Mouse (Mus musculus) mouse trophoblast stem cell (cell line): ENCODE measurements around the gene Lnpk.

Experiments used
- in situ Hi-C, 2 experiments: fragments of 300-500 bp; cut with MseI, MboI; formaldehyde crosslinking; loops; 2 replicates in 1 of 2; 3 replicates in 1 of 2; pipeline ENCODE4 v1.15.1; 2025

Gene Lnpk

DNA sequence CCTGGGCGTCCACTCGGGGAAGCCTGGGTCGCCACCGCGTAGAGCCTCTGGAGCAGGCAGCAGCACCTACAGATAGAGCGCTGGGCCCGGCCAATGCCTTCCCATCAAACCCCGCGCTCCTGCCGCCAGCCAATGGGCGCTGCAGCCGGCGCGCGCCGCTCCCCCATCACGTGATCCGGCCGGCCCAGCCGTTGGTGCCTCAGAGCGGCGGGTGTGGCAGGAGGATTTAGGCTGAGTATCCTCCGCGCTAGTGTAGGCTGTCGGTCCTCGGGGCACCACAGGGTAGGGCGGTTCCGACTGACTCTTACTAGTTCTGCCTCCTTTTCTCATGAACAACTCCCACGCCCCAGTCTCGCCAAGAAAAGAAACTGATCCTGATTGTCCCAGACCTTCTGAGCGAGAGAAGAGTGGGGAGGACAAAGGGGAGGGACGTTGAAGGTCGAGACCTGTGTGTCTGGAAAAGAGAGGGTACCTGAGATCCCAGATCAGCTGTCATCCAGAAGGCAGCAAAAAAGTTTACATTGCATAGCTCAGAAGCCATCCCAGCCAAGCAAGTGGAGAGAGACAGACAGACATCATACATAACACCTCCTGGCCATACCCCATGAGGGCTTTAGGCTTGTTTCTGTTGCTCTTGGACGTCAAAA lies at the start of gene Lnpk:
Gene Lnpk (minus strand): TSS at position 593 of the 647 bp plus-strand sequence.
- in situ Hi-C loops = no loop called here

DNA sequence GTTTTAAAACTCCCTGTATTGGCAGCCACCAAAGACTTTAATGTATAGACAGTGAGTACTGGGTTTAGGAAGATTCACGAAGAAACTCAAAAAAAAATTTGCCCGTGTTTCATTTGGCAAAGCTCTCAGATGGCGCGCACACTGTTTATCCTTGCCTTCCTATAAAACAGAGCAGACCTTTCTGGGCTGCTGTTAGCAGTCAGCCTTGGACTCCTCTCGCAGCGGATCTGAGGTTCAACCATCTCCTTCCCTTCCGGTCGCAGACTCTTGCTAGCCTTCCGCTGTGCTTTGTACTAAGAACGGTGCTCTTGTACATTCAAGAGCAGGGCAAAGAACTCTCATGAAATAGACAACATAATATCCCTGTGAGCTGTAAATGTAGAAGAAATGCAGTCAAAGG lies 41.1 kb upstream of the Lnpk start:
- in situ Hi-C loops = no loop called here

DNA sequence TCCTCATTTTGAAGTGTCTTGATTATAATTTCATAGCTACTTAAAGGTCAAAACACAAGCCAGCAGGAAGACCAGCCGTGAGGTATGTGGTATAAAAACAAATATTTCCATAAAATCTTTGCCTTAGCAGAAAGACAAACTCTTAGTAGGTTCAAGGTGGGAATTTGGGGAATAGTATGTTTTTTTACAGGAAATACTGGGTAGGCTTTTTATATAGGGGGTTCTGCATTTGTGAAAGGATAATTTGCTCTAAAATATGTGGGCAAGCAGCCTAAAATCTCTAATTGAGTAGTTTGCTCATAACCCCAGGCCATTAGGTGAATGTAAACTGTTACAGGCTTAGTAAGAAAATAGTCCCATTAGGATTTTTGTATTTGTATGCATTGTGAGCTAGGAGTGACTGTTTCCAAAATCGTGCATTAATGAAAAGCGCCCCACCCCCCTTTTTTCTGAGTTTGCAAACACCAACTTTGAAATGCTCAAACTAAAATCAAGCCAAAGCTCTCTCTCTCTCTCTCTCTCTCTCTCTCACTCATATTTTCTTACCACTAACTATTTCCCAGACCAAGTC lies 40.5 kb upstream of the Lnpk start:
- in situ Hi-C loops = no loop called here

GRCm38 (mm10) chr2:74617706-74618105 lies 38.5 kb upstream of the Lnpk start:
- in situ Hi-C loops = no loop called here

- in situ Hi-C loops = no loop called here
Observed at GRCm38 (mm10) chr2:74611406-74611805, 32.2 kb upstream of the Lnpk start.

DNA sequence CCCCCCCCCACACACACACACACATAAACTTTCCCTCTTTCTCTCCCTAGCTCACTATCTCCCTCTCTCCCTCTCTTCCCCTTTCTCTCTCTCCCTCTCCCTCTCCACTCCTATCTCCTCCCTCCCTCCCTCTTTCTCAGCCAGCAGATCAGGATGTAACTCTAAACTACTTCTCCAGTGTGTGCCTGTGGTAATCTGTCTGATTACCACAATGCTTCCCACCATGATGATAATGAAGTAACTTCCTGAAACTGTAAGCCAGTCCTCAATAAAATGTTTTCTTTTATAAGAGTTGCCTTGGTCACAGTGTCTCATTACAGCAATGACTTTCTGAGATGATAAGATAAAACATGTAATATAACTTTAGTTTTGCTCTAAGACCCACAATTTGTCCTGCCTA lies 30.1 kb upstream of the Lnpk start:
- in situ Hi-C loops = no loop called here

GRCm38 (mm10) chr2:74606087-74606760 lies 27.0 kb upstream of the Lnpk start:
- in situ Hi-C loops = no loop called here

DNA sequence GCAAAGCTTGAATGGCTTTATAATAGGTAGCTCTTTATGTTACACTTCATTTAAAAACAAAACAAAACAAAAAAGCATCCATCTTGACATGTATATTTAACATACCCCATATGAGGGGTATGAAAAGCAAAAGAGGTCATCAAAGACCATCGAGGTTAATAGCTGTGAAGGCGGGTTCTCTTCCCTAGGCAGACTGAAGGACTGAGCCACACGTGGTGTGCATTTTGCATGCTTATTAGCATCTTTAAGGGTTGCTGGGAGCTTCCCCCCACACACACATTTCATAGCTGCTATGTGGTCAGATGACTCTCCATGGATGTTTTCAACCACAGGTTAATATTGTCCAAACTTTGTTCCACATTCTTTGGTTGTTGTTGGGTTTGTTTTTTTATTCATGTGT lies 24.8 kb upstream of the Lnpk start:
- in situ Hi-C loops = no loop called here

DNA sequence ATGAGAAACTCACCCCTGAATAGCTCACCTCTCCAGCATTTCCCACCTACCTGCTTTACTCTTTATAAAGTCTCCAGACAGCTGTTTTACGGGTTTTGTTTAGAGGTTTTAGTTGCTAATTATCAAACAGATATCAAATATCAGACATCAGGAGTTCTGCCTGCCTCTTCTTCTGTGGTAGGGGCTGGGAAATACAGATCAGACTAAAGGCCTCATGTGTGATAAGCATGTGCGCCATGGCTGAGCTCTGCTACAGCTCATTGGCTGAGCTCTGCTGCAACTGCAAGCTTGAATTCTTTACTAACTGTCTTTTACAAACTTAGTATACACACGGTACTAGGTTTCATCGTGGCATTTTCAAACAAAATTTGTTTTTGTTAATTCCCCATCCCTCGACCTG lies 23.2 kb upstream of the Lnpk start:
- in situ Hi-C loops = no loop called here

DNA sequence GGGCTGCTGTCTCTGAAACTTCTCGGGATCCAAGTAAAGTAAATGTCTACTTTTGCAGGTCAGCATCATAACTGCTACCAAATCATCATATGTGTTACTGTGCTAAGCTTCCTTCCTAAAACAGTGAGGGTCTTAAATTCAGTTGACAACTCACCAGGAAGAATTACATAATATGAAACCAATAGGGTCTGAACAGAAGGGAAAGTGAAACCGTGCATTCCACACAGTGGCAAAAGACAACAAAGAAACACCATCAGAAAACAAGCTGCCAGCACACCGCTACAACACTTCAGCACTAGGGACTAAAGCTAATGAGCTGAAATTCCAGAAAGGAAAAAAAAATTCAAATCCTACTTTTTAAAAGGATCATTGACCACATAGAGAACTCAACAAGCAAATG lies 17.9 kb upstream of the Lnpk start:
- in situ Hi-C loops = no loop called here

DNA sequence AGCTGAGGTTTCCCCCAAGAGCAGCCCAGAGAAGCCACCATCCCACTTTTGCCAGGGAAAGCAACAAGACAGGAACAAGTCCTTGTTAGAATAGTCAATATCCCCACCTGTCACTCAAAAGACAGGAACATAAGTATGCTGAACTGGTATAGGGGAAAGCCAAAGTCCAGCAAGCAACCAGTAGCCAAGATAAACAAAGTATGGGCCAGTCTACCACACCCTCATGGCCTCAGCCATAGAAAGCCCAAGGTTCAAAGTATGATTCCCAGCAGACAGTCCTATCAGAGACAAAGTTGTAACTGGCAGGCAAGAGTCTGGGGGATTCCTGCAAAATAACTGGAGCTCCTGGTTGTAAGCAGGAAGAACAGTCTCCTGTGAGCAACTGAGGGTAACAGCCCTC lies 16.9 kb upstream of the Lnpk start:
- in situ Hi-C loops = no loop called here

DNA sequence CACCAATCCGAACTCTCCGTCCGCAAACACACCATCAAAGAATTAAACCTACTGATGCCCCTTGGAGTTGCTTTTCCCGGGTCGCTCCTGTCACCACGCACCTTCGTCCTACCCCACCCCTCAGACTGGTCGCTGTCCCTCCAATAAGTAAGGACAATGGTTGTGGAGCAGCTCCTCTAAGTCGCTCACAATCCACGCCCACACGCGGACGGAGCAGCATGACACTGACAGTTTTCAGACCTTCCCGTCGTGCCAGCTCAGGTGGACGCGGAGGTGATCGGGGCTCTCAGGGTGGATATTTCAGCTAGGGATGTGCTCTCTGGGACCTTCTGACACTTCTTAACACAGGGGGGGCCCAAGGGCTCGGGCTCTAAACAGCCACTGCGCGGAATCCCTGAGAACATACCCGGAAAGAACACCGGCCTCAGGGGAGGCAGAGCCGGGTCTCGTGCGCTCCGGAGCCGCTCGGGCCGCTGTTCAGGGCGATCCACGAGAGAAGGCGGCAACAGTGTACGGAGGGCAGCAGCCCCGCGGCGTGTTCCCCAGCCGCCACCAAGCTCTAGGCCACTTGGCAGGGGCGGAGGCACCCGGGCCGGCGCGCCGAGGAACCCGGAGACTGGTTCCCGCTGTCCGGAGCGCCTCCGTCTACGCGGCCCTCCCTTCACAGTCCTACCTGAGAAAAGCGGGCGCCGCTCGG lies 941 bp downstream of the Lnpk start:
- in situ Hi-C loops = no loop called here

GRCm38 (mm10) chr2:74570390-74570789 lies 8.8 kb downstream of the Lnpk start:
- in situ Hi-C loops = no loop called here

DNA sequence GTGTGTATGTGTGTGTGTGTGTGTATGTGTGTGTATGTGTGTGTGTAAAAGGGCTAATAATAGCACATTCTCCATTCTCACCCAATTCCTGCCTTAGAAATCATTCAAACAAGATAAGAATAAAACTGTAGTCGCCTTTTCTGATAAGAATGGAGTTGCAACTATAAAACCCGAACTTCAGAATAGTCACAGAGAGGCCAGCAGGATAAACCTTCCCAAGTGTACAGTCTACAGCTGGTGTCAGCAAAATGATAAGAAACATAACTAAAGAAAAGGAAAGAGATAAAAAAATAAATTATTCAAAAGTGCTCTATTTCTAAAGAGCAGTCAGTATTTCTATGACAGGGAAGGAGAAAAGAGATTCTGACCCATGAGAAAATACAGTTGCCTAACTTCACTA lies 19.4 kb downstream of the Lnpk start:
- in situ Hi-C loops = no loop called here

DNA sequence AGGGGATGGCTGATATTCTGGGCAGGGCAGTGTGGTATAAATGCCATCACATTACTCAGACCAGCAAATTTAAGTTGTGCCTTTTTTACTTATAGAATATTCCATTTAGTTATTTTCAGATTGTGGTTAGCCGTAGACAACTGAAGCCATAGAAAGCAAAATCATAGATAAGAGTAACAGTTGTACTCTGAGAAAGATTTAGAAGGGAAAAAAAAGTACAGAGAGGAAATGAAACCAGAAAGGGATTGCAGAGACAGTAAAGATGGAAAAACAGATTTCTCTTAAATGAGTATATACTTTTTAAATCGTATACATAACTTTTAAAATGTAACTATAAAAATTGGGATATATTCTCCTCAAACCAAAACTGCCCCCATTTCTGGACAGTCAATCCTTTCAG lies 20.1 kb downstream of the Lnpk start:
- in situ Hi-C loops = no loop called here

DNA sequence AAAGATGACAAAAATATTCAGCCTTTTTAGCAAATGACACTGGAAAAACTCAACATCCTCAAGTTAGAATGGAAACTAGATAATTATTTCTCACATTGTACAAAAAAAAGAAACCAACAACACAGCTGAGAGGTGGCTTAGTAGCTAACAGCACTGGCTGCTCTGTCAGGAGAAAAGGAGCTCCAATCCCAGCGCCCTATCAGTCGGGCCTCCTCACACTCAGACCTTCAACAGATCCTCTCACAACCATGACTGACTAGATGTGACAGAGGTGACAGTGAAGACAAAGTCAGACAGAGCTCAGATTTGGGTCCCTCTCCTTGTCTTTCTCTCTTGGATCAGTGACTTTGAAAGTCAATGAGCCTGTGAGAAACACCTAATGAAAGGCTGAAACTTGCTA lies 21.8 kb downstream of the Lnpk start:
- in situ Hi-C loops = no loop called here

- in situ Hi-C loops = no loop called here
Observed at GRCm38 (mm10) chr2:74551929-74552328, 27.3 kb downstream of the Lnpk start.

DNA sequence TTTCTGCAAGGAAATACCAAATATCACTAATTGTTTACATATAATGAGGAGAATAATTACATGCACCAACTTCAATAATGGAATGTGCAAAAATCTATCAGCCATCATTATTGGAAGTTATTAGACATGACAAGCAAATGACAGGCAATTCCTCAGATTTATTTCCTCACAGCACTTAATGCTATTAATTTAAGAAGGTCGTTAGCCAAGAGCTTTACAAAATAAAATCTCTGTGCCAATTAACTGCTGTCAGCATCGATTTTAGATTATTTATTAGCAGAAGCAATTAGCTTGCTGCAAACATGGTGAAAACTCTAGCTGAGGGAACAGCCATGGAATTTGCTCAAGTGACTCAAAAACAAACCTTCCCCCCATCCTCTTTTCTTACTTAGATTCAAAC lies 30.9 kb downstream of the Lnpk start:
- in situ Hi-C loops = no loop called here

DNA sequence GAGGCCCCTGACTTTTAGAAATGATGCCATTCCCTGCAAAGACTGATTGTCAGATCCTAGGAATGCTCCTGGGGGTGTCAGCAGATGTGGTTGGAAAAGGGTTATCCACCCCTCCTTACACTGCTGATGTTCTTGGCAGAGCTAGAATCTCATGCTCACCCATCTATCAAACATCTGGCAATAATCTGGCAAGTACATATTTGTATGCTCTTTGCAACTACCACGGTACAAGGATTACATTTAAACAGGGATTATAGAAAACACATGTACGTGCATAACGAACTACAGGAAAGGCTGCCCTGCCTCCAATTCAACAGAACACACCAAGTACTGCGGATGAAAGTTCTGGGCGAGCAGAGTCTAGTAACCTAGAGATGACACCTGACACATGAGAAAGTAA lies 70.9 kb downstream of the Lnpk start:
- in situ Hi-C loops = no loop called here

DNA sequence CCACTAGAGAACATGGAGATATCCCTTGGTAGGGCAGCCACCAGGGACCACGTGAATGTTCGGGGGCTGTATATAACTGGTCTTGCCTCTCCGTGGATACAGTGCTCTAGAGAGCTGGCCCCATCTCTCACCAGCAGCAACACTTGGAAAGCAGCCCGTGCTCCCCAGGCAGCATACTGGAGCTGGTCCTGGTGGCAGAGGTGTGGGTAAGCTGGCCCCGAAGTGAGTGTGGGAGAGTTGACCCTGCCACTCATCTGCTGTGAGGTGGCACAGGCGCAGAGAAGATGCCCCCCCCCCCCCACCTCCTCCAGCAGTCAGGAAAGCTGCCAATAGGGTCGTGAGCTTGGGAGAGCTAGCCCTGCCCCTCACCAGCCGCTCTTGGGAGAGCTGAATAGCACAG lies 72.8 kb downstream of the Lnpk start:
- in situ Hi-C loops = no loop called here

DNA sequence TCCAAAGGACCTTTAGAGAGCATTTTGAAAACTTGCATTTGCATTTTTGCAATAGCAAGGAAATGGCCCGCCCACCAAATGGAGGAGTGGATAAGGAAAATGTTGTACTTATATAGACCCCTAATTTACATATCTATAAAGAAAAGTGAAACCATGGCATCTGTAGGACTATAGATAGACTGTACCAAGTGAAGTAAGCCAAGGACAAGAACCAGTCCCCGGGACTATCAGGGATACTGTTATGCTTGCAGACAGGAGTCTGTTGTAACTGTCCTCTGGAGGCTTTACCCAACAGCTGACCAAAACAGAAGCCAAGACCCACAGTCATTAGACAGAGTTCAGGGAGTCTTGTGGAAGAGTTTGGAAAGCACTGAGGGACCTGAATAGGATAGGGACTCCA lies 78.9 kb downstream of the Lnpk start:
- in situ Hi-C loops = no loop called here

DNA sequence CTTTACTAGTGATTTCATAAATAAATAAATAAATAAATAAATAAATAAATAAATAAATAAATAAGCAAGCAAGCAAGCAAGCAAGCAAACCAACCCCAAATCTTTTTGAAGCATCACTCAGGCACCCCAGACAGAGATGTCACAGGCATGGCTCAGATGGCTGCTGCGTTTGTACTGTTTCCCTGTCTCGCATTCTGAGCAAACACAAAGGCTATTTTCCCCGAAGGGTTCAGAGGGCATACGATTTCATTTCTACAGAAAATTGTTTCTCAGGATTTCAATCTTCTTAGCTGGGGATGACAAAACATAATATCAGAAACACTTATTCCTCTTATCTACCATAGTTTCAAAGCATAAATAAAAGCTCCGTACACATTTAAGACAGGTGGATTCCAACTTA lies 81.4 kb downstream of the Lnpk start:
- in situ Hi-C loops = no loop called here

GRCm38 (mm10) chr2:74491426-74491825 lies 87.8 kb downstream of the Lnpk start:
- in situ Hi-C loops = no loop called here
